Mouse (Mus musculus): Measurements from ENCODE around the gene Insyn1.

- TF ChIP-seq CTCF (IDR thresholded peaks at IDR 0.05; ENCODE audit: extremely low read depth, insufficient read length, insufficient replicate concordance, low read depth, low read length) (no peak), POLR2A (IDR thresholded peaks at IDR 0.05; ENCODE audit: low read depth, low read length) (no peak)
Measured at GRCm38 (mm10) chr9:58487076-58487475, 1.3 kb upstream of the Insyn1 start.

All from small intestine, adult 2 months (tissue).